Mouse (Mus musculus) testis, adult 2 months (tissue): ENCODE data around the gene Vwce.

Source experiments
- CTCF ChIP-seq: fragments of 200-500 bp; IDR thresholded peaks from 2 replicates; pipeline ENCODE4 v1.5.1; 2012; ENCODE audit warnings: low read depth, mild to moderate bottlenecking, inconsistent platforms, low read length, moderate library complexity; ENCODE audit not compliant: control insufficient read depth, insufficient read depth, insufficient replicate concordance
- POLR2A ChIP-seq: fragments of 200-500 bp; IDR thresholded peaks from 2 replicates; pipeline ENCODE4 v1.6.1; 2012; ENCODE audit warnings: low read depth, mild to moderate bottlenecking, inconsistent platforms, low read length, moderate library complexity; ENCODE audit not compliant: control insufficient read depth

GRCm38 (mm10) chr19:10598188-10598587 lies 35.8 kb upstream of the Vwce start:
- TF ChIP-seq CTCF = no peak
- TF ChIP-seq POLR2A = no peak
